Mouse (Mus musculus): Measurements from ENCODE around the gene Cenpv.

Gene Cenpv

GRCm38 (mm10) chr11:62553633-62554032, 14.6 kb upstream of the Cenpv start:
- no peak for DNase-seq (ENCODE audit: low read depth, low spot score)

GRCm38 (mm10) chr11:62553186-62553585, 14.1 kb upstream of the Cenpv start:
- DNase-seq (ENCODE audit: low read depth, low spot score): no peak

- DNase-seq (ENCODE audit: low read depth, low spot score): peak; percentile 92
Measured at GRCm38 (mm10) chr11:62551226-62552119, 12.4 kb upstream of the Cenpv start.

GRCm38 (mm10) chr11:62550727-62551225, 11.7 kb upstream of the Cenpv start, which contains the start of gene Ubb:
TSS of gene Ubb (plus strand) at chr11:62551171.
- peak; percentile 100 for DNase-seq (ENCODE audit: low read depth, low spot score)

GRCm38 (mm10) chr11:62550227-62550685, 11.2 kb upstream of the Cenpv start:
- DNase-seq (ENCODE audit: low read depth, low spot score): peak; percentile 95

- DNase-seq (ENCODE audit: low read depth, low spot score): peak; percentile 79
Measured at GRCm38 (mm10) chr11:62549782-62550181, 10.7 kb upstream of the Cenpv start.

- peak; percentile 66 for DNase-seq (ENCODE audit: low read depth, low spot score)
Measured at GRCm38 (mm10) chr11:62543991-62544390, 4.9 kb upstream of the Cenpv start.

GRCm38 (mm10) chr11:62541581-62541980, 2.5 kb upstream of the Cenpv start:
- no peak for DNase-seq (ENCODE audit: low read depth, low spot score)

- DNase-seq (ENCODE audit: low read depth, low spot score): no peak
Measured at GRCm38 (mm10) chr11:62540969-62541368, 1.9 kb upstream of the Cenpv start.

GRCm38 (mm10) chr11:62540167-62540566, 1.1 kb upstream of the Cenpv start:
- DNase-seq (ENCODE audit: low read depth, low spot score): no peak

- peak; percentile 77 for DNase-seq (ENCODE audit: low read depth, low spot score)
Measured at GRCm38 (mm10) chr11:62538321-62539088, 556 bp downstream of the Cenpv start.

- DNase-seq (ENCODE audit: low read depth, low spot score): peak; percentile 41
Measured at GRCm38 (mm10) chr11:62537590-62537989, 1.5 kb downstream of the Cenpv start.

- no peak for DNase-seq (ENCODE audit: low read depth, low spot score)
Measured at GRCm38 (mm10) chr11:62537089-62537488, 2.0 kb downstream of the Cenpv start.

GRCm38 (mm10) chr11:62522283-62522682, 16.8 kb downstream of the Cenpv start:
- DNase-seq (ENCODE audit: low read depth, low spot score): no peak

GRCm38 (mm10) chr11:62518991-62519390, 20.1 kb downstream of the Cenpv start:
- peak; percentile 50 for DNase-seq (ENCODE audit: low read depth, low spot score)

GRCm38 (mm10) chr11:62513311-62513710, 25.8 kb downstream of the Cenpv start:
- peak; percentile 91 for DNase-seq (ENCODE audit: low read depth, low spot score)

- DNase-seq (ENCODE audit: low read depth, low spot score): peak; percentile 79
Measured at GRCm38 (mm10) chr11:62512529-62513080, 26.5 kb downstream of the Cenpv start.

- peak; percentile 100 for DNase-seq (ENCODE audit: low read depth, low spot score)
Measured at GRCm38 (mm10) chr11:62511444-62512202, 27.4 kb downstream of the Cenpv start.

GRCm38 (mm10) chr11:62510956-62511355, 28.1 kb downstream of the Cenpv start:
- DNase-seq (ENCODE audit: low read depth, low spot score): peak; percentile 100

- DNase-seq (ENCODE audit: low read depth, low spot score): peak; percentile 54
Measured at GRCm38 (mm10) chr11:62509571-62509970, 29.5 kb downstream of the Cenpv start.

GRCm38 (mm10) chr11:62508816-62509215, 30.2 kb downstream of the Cenpv start:
- DNase-seq (ENCODE audit: low read depth, low spot score): peak; percentile 92
